Mouse (Mus musculus) heart, postnatal 25 days (tissue): ENCODE measurements around the gene Psmc1. TPM values are rescaled to one million over a fixed set of nuclear protein-coding genes. Genes with fewer than 3 reads are reported as not detected.

Experiments used
- DNase-seq: peaks from one replicate; pipeline ENCODE4 v3.0.0; 2022; ENCODE audit warnings: low spot score
- intact Hi-C: fragments of 180-260 bp; cut with DNase I; formaldehyde crosslinking; loops from one replicate; pipeline ENCODE4 v1.15.1; 2025
- total RNA-seq, 2 experiments: library from RNA; stranded (reverse); gene quantifications; 2 replicates each; pipeline ENCODE4 v1.2.3; 2021

Psmc1 gene
- total RNA-seq, 2 experiments from 2014 or later, result 119 to 132 TPM

DNA sequence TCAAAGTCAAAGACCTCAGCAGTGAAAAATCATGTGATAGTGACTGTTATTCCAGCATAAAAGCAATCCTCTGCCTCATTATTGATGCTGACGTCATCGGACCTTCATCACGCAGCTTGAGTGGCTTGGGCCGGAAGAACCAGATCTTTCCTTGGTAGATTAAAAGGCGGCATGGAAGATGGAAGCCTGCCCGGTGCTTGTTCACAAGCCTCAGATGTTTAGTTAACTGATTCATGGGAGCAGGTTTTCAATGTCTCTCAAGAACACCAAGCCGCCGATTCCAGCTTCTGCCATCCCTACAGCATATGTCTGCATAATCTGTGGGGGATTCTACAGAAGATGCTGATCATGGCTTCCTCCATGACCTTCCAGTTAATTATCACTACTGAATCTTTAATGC, 57.0 kb downstream of the Psmc1 start:
- no peak for DNase-seq
- intact Hi-C loops, result no loop called here

- intact Hi-C loops, result no loop called here
- DNase-seq, result no peak
Observed at GRCm38 (mm10) chr12:100167502-100167901, 57.5 kb downstream of the Psmc1 start.

- no peak for DNase-seq
- intact Hi-C loops, result no loop called here
Observed at GRCm38 (mm10) chr12:100167931-100168871, 58.2 kb downstream of the Psmc1 start.

DNA sequence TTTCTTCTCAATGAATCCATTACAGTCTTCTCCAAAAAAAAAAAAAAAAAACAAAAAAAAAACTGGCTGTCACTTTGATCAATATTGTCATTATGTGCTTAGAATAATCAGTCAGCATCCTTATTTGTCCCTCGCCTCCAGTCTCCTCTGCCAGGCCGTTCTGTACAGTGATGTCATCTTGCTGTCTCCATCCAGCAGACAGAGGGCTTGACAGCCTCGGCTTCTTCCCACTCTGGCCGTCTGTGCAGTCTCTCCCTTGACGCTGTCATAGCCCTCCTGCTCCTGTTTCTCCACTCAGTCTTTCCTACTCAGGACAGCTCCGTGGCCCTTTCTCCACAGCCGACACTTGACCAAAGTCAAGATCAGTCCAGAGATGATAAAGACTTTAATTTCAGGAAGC, 62.5 kb downstream of the Psmc1 start:
- no peak for DNase-seq
- intact Hi-C loops, result no loop called here

Other genes starting within 250 kb of the Psmc1 start
- gene Efcab11, start 225.7 kb upstream of the Psmc1 start, total RNA-seq, result under 1 TPM in 1 of 2 experiments, not detected in 1; 0.20 TPM
- 10 to 100 TPM in 1 of 2 experiments, 1 to 10 TPM in 1; 8.8 to 10.1 TPM for gene Tdp1, start 225.6 kb upstream of the Psmc1 start, total RNA-seq
- gene Kcnk13, start 145.7 kb upstream of the Psmc1 start, total RNA-seq, result under 1 TPM; 0.22 to 0.36 TPM
- 10 to 100 TPM in 1 of 2 experiments, 1 to 10 TPM in 1; 10.0 to 12.7 TPM for gene Nrde2, start 49.5 kb downstream of the Psmc1 start, total RNA-seq
- gene Calm1, start 89.3 kb downstream of the Psmc1 start, total RNA-seq, result 100 to 1,000 TPM; 264 to 282 TPM